Mouse (Mus musculus) embryonic facial prominence, embryonic 14.5 days (tissue): ENCODE data around the gene Olfr3. TPM values are rescaled to one million over a fixed set of nuclear protein-coding genes. Genes with fewer than 3 reads are reported as not detected.

Experiments
- ATAC-seq: fragments of 200-750 bp; cut with Nextera tagmentation; 2 replicates; pipeline ENCODE4 v1.8.0; 2017; ENCODE audit warnings: low read depth, moderate number of reproducible peaks, moderate TSS enrichment
- DNase-seq: peaks from one replicate; pipeline ENCODE4 v3.0.0-alpha.2; 2015; ENCODE audit warnings: low spot score
- H3K27ac ChIP-seq: fragments of 300-500 bp; sonication (generic); replicated peaks from 2 replicates; pipeline ENCODE4 v1.5.1; 2014; ENCODE audit warnings: low read depth, mild to moderate bottlenecking, low read length, moderate library complexity
- H3K27me3 ChIP-seq: fragments of 300-500 bp; sonication (generic); replicated peaks from 2 replicates; pipeline ENCODE4 v1.6.1; 2014; ENCODE audit warnings: low read length; ENCODE audit not compliant: control insufficient read depth, insufficient read depth
- H3K36me3 ChIP-seq: fragments of 300-500 bp; sonication (generic); 2 replicates; pipeline ENCODE4 v1.6.1; 2014; ENCODE audit warnings: low read length, mixed read lengths; ENCODE audit not compliant: control insufficient read depth, insufficient read depth
- H3K4me1 ChIP-seq: fragments of 300-500 bp; sonication (generic); 2 replicates; pipeline ENCODE4 v1.6.1; 2014; ENCODE audit warnings: antibody characterized with exemption, low read length; ENCODE audit not compliant: control insufficient read depth, insufficient read depth
- H3K4me2 ChIP-seq: fragments of 300-500 bp; sonication (generic); 2 replicates; pipeline ENCODE4 v1.6.1; 2014; ENCODE audit warnings: low read depth, mild to moderate bottlenecking, low read length, moderate library complexity, mixed read lengths
- H3K4me3 ChIP-seq: fragments of 300-500 bp; sonication (generic); 2 replicates; pipeline ENCODE4 v1.5.1; 2014; ENCODE audit warnings: low read depth, mild to moderate bottlenecking, low read length
- H3K9ac ChIP-seq: fragments of 300-500 bp; sonication (generic); 2 replicates; pipeline ENCODE4 v1.6.1; 2014; ENCODE audit warnings: low read depth, mild to moderate bottlenecking, low read length, moderate library complexity, mixed read lengths
- H3K9me3 ChIP-seq: fragments of 300-500 bp; sonication (generic); 2 replicates; pipeline ENCODE4 v1.6.1; 2016; ENCODE audit warnings: low read length; ENCODE audit not compliant: control insufficient read depth
- WGBS: fragments of 180-500 bp; shearing (Covaris S2); extraction: QIAGEN DNeasy Blood & Tissue Kit; methylation state at CpG from one replicate; pipeline ENCODE4 v1.1.7; 2014; 5-methylcytosine and 5-hydroxymethylcytosine counted together
- polyA plus RNA-seq: library from polyadenylated mRNA; unstranded; fragments of >200 nt; fragmentation: Nextera tagmentation; extraction: Ambion mirVana; gene quantifications from 2 replicates; pipeline ENCODE4 v1.2.1, GENCODE M21; 2014

Gene Olfr3
- not detected in 2 replicates for polyA plus RNA-seq

DNA sequence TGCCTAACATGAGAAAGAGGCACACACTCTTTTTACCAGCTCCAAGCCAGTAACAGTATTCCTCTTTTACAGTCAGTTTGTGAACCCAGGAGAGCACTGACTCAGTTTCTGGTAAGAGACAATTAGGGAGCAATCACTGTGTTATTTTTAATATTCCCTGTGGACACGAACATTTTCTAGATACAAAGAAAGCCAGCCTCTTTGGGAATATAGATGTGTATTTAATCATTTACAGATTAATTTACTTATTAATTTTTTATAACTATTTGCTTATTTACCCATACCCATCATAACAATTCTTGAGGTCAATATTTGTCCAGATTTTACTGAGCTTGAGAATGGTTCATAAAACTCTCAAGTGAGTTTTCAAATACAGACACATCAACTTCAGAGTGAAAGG, at the start of gene Olfr3:
Gene Olfr3 (minus strand): TSS at position 101 of the 400 bp plus-strand sequence.
- Histone ChIP-seq H3K4me2 (no peak within 1 kb of the TSS), H3K27me3 (no peaks in the 10 kb centered on the region), H3K4me1 (no peaks in the 10 kb centered on the region), H3K27ac (no peak within 1 kb of the TSS), H3K9me3 (peaks cover 12% of the 10 kb centered on the region; the same call in 1 of the 2 replicates), H3K36me3 (no peaks in the 10 kb centered on the region), H3K4me3 (no peak within 1 kb of the TSS), H3K9ac (no peak within 1 kb of the TSS)
- DNase-seq (no peak), ATAC-seq (no peak)
- 61% methylated on average over 1 of the region's 1 CpGs for WGBS

- ATAC-seq (no peak), DNase-seq (no peak)
- Histone ChIP-seq H3K4me1 (no peaks in the 10 kb centered on the region), H3K27ac (no peak within 1 kb of the TSS), H3K9ac (no peak within 1 kb of the TSS), H3K27me3 (no peaks in the 10 kb centered on the region), H3K4me2 (no peak within 1 kb of the TSS), H3K36me3 (no peaks in the 10 kb centered on the region), H3K9me3 (no peaks in the 10 kb centered on the region), H3K4me3 (no peak within 1 kb of the TSS)
- WGBS: 79% methylated on average over 1 of the region's 1 CpGs
Measured at GRCm38 (mm10) chr2:36862560-36862959, 45.7 kb upstream of the Olfr3 start, which contains the start of gene Olfr351. Gene Olfr351, minus strand, starts transcription at chr2:36862660.

DNA sequence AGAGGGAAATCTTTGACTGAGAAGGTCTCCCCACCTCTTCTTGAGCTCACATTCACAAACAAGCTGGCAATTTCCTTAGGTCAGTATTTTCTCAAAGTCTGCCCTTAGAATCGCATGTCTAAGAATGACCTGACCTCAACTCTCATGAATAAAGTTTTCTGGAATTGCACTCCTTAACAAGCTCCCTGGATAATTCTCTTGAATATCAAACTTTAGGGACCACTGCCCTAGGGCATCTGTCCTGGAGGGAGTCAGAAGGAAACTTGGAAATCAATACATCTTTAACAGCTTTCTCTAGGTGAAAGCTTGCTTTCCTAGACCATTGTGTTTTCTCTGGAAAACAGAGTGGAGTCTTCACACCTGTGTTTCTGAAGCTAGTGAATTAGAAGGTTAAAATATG, 29.2 kb upstream of the Olfr3 start, which contains the start of gene Olfr350:
Gene Olfr350 (plus strand): TSS at position 301 of the 400 bp plus-strand sequence.
- Histone ChIP-seq H3K27me3 (no peaks in the 10 kb centered on the region), H3K4me2 (no peak within 1 kb of the TSS), H3K36me3 (no peaks in the 10 kb centered on the region), H3K4me3 (no peak within 1 kb of the TSS), H3K9ac (no peak within 1 kb of the TSS), H3K27ac (no peak within 1 kb of the TSS), H3K4me1 (no peaks in the 10 kb centered on the region), H3K9me3 (peaks cover 14% of the 10 kb centered on the region; the same call in 1 of the 2 replicates)
- 80% methylated on average over 1 of the region's 1 CpGs for WGBS
- no peak for ATAC-seq
- no peak for DNase-seq

- 74% methylated on average over 2 of the region's 2 CpGs for WGBS
- Histone ChIP-seq H3K9me3 (peaks cover 10% of the 10 kb centered on the region; the same call in 1 of the 2 replicates), H3K27ac (no peak within 1 kb of the TSS), H3K9ac (no peak within 1 kb of the TSS), H3K4me3 (no peak within 1 kb of the TSS), H3K27me3 (no peaks in the 10 kb centered on the region), H3K4me2 (no peak within 1 kb of the TSS), H3K36me3 (no peaks in the 10 kb centered on the region), H3K4me1 (no peaks in the 10 kb centered on the region)
- DNase-seq (no peak), ATAC-seq (no peak)
Measured at GRCm38 (mm10) chr2:36790238-36790637, 26.6 kb downstream of the Olfr3 start, which contains the start of gene Olfr50. Gene Olfr50, plus strand, starts transcription at chr2:36790538.

DNA sequence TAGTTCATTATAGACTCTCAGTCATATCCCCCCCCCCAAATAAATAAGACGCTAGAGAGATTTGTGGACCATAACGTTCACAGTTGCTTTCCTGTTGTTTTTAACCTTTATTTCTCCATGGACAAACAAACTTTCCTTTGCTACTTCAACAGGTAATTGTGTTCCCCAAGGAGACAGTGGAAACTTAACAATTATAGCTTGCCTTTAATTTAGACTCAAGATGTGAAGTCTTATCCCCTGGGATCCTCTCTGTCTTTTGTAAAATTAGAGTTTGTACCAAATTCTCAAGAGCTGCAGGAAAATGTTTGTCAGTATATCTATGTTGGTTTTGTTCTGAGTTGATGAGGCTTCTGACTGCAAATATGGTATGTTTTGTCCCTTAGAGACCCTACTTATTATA, 32.9 kb downstream of the Olfr3 start, which contains the start of gene Olfr348:
Gene Olfr348 (plus strand): TSS at position 301 of the 400 bp plus-strand sequence.
- Histone ChIP-seq H3K27ac (no peak within 1 kb of the TSS), H3K4me1 (no peaks in the 10 kb centered on the region), H3K9ac (no peak within 1 kb of the TSS), H3K4me2 (no peak within 1 kb of the TSS), H3K27me3 (no peaks in the 10 kb centered on the region), H3K4me3 (no peak within 1 kb of the TSS), H3K36me3 (no peaks in the 10 kb centered on the region), H3K9me3 (peaks cover 4% of the 10 kb centered on the region; the same call in 1 of the 2 replicates)
- DNase-seq: no peak
- WGBS: 66% methylated on average over 2 of the region's 2 CpGs
- no peak for ATAC-seq

Other genes with a start within 250 kb of the Olfr3 start
- gene Olfr345, start 177.0 kb downstream of the Olfr3 start, polyA plus RNA-seq: not detected in 2 replicates
- gene Olfr346, start 131.2 kb downstream of the Olfr3 start, polyA plus RNA-seq: not detected in 2 replicates
- gene Olfr347, start 85.1 kb downstream of the Olfr3 start, polyA plus RNA-seq: not detected in 2 replicates
- gene Olfr348, start 32.8 kb downstream of the Olfr3 start, polyA plus RNA-seq: not detected in 2 replicates
- gene Olfr50, start 26.5 kb downstream of the Olfr3 start, polyA plus RNA-seq: 0.09 and 0.25 TPM in 2 replicates
- not detected in 2 replicates for gene Olfr350, start 29.3 kb upstream of the Olfr3 start, polyA plus RNA-seq
- not detected in 2 replicates for gene Olfr351, start 45.6 kb upstream of the Olfr3 start, polyA plus RNA-seq
- not detected in 2 replicates for gene Olfr352, start 51.4 kb upstream of the Olfr3 start, polyA plus RNA-seq
- gene Olfr353, start 75.9 kb upstream of the Olfr3 start, polyA plus RNA-seq: not detected in 2 replicates
- gene Olfr354, start 88.6 kb upstream of the Olfr3 start, polyA plus RNA-seq: not detected in 2 replicates
- not detected in 2 replicates for gene Olfr355, start 111.9 kb upstream of the Olfr3 start, polyA plus RNA-seq
- gene Olfr356, start 120.1 kb upstream of the Olfr3 start, polyA plus RNA-seq: not detected in 2 replicates
- not detected in 2 replicates for gene Olfr357, start 176.8 kb upstream of the Olfr3 start, polyA plus RNA-seq
- gene Olfr358, start 192.3 kb upstream of the Olfr3 start, polyA plus RNA-seq: 0.06 TPM in 1 of 2 replicates, not detected in the other
- gene Olfr360, start 248.7 kb upstream of the Olfr3 start, polyA plus RNA-seq: not detected in 2 replicates